Mouse (Mus musculus) neural tube, postnatal 0 days (tissue): ENCODE measurements around the gene Spire2. TPM values are rescaled to one million over a fixed set of nuclear protein-coding genes. Genes with fewer than 3 reads are reported as not detected.

Source experiments
- polyA plus RNA-seq: library from polyadenylated mRNA; unstranded; fragments of >200 nt; fragmentation: Nextera tagmentation; extraction: Ambion mirVana; gene quantifications from 2 replicates; pipeline ENCODE4 v1.2.1, GENCODE M21; 2015

Spire2 gene
- 31.8 and 35.0 TPM in 2 replicates for polyA plus RNA-seq

GRCm38 (mm10) chr8:123332262-123333090 lies at the start of gene Spire2:
Spire2 (plus strand) TSS chr8:123332713.

GRCm38 (mm10) chr8:123318467-123318911 lies 14.0 kb upstream of the Spire2 start, which contains the start of gene Fanca:
Fanca (minus strand) TSS chr8:123318576.

GRCm38 (mm10) chr8:123373403-123374238 lies 41.1 kb downstream of the Spire2 start, which contains the start of gene Tcf25:
Tcf25 (plus strand) TSS chr8:123373753.

GRCm38 (mm10) chr8:123406786-123407185 lies 74.3 kb downstream of the Spire2 start, which contains the start of gene Mc1r:
Mc1r (plus strand) TSS chr8:123407107.

GRCm38 (mm10) chr8:123411246-123411645 lies 78.7 kb downstream of the Spire2 start, which contains the start of gene Tubb3:
Tubb3 (plus strand) TSS chr8:123411424.

Other genes with a start within 250 kb of the Spire2 start
- gene Rpl13, start 230.4 kb upstream of the Spire2 start, polyA plus RNA-seq: 727 and 861 TPM in 2 replicates
- gene Cpne7, start 215.3 kb upstream of the Spire2 start, polyA plus RNA-seq: 8.8 and 11.8 TPM in 2 replicates
- 3.3 and 4.5 TPM in 2 replicates for gene Sult5a1, start 174.4 kb upstream of the Spire2 start, polyA plus RNA-seq
- gene Dpep1, start 146.5 kb upstream of the Spire2 start, polyA plus RNA-seq: 1.4 and 2.3 TPM in 2 replicates
- 159 and 169 TPM in 2 replicates for gene Chmp1a, start 120.0 kb upstream of the Spire2 start, polyA plus RNA-seq
- gene Spata33, start 119.9 kb upstream of the Spire2 start, polyA plus RNA-seq: 8.6 and 8.8 TPM in 2 replicates
- 41.0 and 46.2 TPM in 2 replicates for gene Cdk10, start 107.9 kb upstream of the Spire2 start, polyA plus RNA-seq
- 18.3 and 18.5 TPM in 2 replicates for gene Spata2l, start 96.5 kb upstream of the Spire2 start, polyA plus RNA-seq
- 15.3 and 18.2 TPM in 2 replicates for gene Zfp276, start 78.5 kb upstream of the Spire2 start, polyA plus RNA-seq
- gene Vps9d1, start 78.4 kb upstream of the Spire2 start, polyA plus RNA-seq: 54.6 and 63.7 TPM in 2 replicates
- gene Fanca, start 14.1 kb upstream of the Spire2 start, polyA plus RNA-seq: 3.0 and 7.2 TPM in 2 replicates
- 411 and 449 TPM in 2 replicates for gene Tcf25, start 41.0 kb downstream of the Spire2 start, polyA plus RNA-seq
- gene Mc1r, start 74.4 kb downstream of the Spire2 start, polyA plus RNA-seq: 0.06 TPM in 1 of 2 replicates, not detected in the other
- 1,123 and 1,326 TPM in 2 replicates for gene Tubb3, start 78.7 kb downstream of the Spire2 start, polyA plus RNA-seq
- 36.5 and 39.5 TPM in 2 replicates for gene Def8, start 90.8 kb downstream of the Spire2 start, polyA plus RNA-seq
- gene Afg3l1, start 145.2 kb downstream of the Spire2 start, polyA plus RNA-seq: 35.4 and 38.7 TPM in 2 replicates
- gene Dbndd1, start 182.8 kb downstream of the Spire2 start, polyA plus RNA-seq: 56.5 and 63.3 TPM in 2 replicates
- gene Gas8, start 186.1 kb downstream of the Spire2 start, polyA plus RNA-seq: 29.3 and 30.9 TPM in 2 replicates